Mouse (Mus musculus): ENCODE data around the gene Tinagl1.

Gene Tinagl1

GRCm38 (mm10) chr4:130138441-130139213 lies 36.3 kb downstream of the Tinagl1 start:
- DNase-seq, result peak; percentile 48 to 70

GRCm38 (mm10) chr4:130133399-130133798 lies 41.5 kb downstream of the Tinagl1 start:
- DNase-seq, result no peak

GRCm38 (mm10) chr4:130131448-130132105 lies 43.3 kb downstream of the Tinagl1 start:
- no peak for DNase-seq

GRCm38 (mm10) chr4:130130641-130131350 lies 44.1 kb downstream of the Tinagl1 start:
- no peak for DNase-seq

GRCm38 (mm10) chr4:130130082-130130481 lies 44.8 kb downstream of the Tinagl1 start:
- DNase-seq, result no peak

- no peak for DNase-seq
Measured at GRCm38 (mm10) chr4:130128907-130129306, 46.0 kb downstream of the Tinagl1 start.

- DNase-seq, result no peak
Measured at GRCm38 (mm10) chr4:130125935-130126334, 49.0 kb downstream of the Tinagl1 start.

- no peak for DNase-seq
Measured at GRCm38 (mm10) chr4:130125164-130125563, 49.8 kb downstream of the Tinagl1 start.

- no peak for DNase-seq
Measured at GRCm38 (mm10) chr4:130124110-130124509, 50.8 kb downstream of the Tinagl1 start.

- DNase-seq, result no peak
Measured at GRCm38 (mm10) chr4:130123020-130123419, 51.9 kb downstream of the Tinagl1 start.

- DNase-seq, result no peak
Measured at GRCm38 (mm10) chr4:130121560-130121959, 53.4 kb downstream of the Tinagl1 start.

- no peak for DNase-seq
Measured at GRCm38 (mm10) chr4:130120752-130121151, 54.2 kb downstream of the Tinagl1 start.
